Mouse (Mus musculus) heart, postnatal 0 days (tissue): ENCODE measurements at regions not wholly inside any gene's neighbourhood (a gene's known extent, or its start where the extent isn't known, plus 50 kb on each side); places are given as distances from the start of the nearest gene placed in this dataset.

Experiments
- CTCF ChIP-seq: IDR thresholded peaks from 2 replicates; pipeline ENCODE4 v1.5.1; 2016; ENCODE audit warnings: antibody characterized with exemption, control low read depth, low read depth
- EP300 ChIP-seq: IDR thresholded peaks from 2 replicates; pipeline ENCODE4 v1.6.1; 2016; ENCODE audit warnings: antibody characterized with exemption, low read depth

DNA sequence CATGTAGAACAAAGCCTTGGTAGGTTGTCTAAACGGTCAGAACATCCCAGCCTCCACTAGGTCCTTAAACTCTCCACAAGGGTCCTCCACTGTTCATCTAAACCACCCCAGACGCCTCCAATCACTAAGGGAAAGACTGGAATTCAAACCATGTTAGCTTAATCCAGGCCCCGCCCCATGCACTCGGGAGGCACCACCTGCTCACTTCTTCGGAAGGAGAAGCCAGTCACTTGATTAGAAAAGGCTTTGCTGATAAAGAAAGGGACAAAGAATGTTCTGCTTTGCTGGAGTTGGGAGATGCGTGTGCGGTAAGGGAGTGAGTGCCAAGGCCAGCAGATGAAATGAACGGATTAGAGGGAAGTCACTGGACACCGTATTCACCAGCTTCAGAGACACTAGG, 54.5 kb upstream of the Armc2 start:
- TF ChIP-seq CTCF (no peak), EP300 (no peak)
